Mouse (Mus musculus) stomach, embryonic 14.5 days (tissue): ENCODE data around the gene Kmt2a. TPM values are rescaled to one million over a fixed set of nuclear protein-coding genes. Genes with fewer than 3 reads are reported as not detected.

Experiments
- ATAC-seq: fragments of 200-750 bp; cut with Nextera tagmentation; 2 replicates; pipeline ENCODE4 v1.8.0; 2017; ENCODE audit warnings: low read depth, moderate TSS enrichment; ENCODE audit not compliant: insufficient number of reproducible peaks, insufficient read depth, low FRiP score
- H3K27ac ChIP-seq: fragments of 300-500 bp; sonication (generic); 2 replicates; pipeline ENCODE4 v1.5.1; 2014; ENCODE audit warnings: mild to moderate bottlenecking, low read length, moderate library complexity, mixed read lengths
- H3K27me3 ChIP-seq: fragments of 300-500 bp; sonication (generic); 2 replicates; pipeline ENCODE4 v1.6.1; 2014; ENCODE audit warnings: low read length, control low read depth, mixed read lengths; ENCODE audit not compliant: control insufficient read depth, insufficient read depth
- H3K36me3 ChIP-seq: fragments of 300-500 bp; sonication (generic); 2 replicates; pipeline ENCODE4 v1.6.1; 2014; ENCODE audit warnings: mild to moderate bottlenecking, control low read depth, low read length, moderate library complexity, mixed read lengths; ENCODE audit not compliant: control insufficient read depth, insufficient read depth
- H3K4me1 ChIP-seq: fragments of 300-500 bp; sonication (generic); 2 replicates; pipeline ENCODE4 v1.6.1; 2014; ENCODE audit warnings: low read length, control low read depth, mixed read lengths; ENCODE audit not compliant: control insufficient read depth, insufficient read depth
- H3K4me2 ChIP-seq: fragments of 300-500 bp; sonication (generic); replicated peaks from 2 replicates; pipeline ENCODE4 v1.6.1; 2014; ENCODE audit warnings: low read depth, low read length, control low read depth
- H3K4me3 ChIP-seq: fragments of 300-500 bp; sonication (generic); 2 replicates; pipeline ENCODE4 v1.5.1; 2014; ENCODE audit warnings: low read depth, low read length, control low read depth
- H3K9ac ChIP-seq: fragments of 300-500 bp; sonication (generic); replicated peaks from 2 replicates; pipeline ENCODE4 v1.6.1; 2014; ENCODE audit warnings: low read depth, mild to moderate bottlenecking, control low read depth, low read length, moderate library complexity, mixed read lengths
- H3K9me3 ChIP-seq: fragments of 300-500 bp; sonication (generic); 2 replicates; pipeline ENCODE4 v1.6.1; 2016; ENCODE audit warnings: low read depth, low read length, control low read depth; ENCODE audit not compliant: control insufficient read depth
- WGBS: fragments of 180-500 bp; shearing (Covaris S2); extraction: QIAGEN DNeasy Blood & Tissue Kit; methylation state at CpG from one replicate; pipeline ENCODE4 v1.1.7; 2014; 5-methylcytosine and 5-hydroxymethylcytosine counted together
- polyA plus RNA-seq: library from polyadenylated mRNA; unstranded; fragments of >200 nt; fragmentation: Nextera tagmentation; extraction: Ambion mirVana; gene quantifications from 2 replicates; pipeline ENCODE4 v1.2.1, GENCODE M21; 2014

Gene Kmt2a
- polyA plus RNA-seq, 1 experiment from 2014 or later, result 15.9 TPM

GRCm38 (mm10) chr9:44858657-44859056 lies 22.4 kb downstream of the Kmt2a start:
- ATAC-seq, result no peak
- H3K4me2 ChIP-seq, result no peak overlapping the region
- no peak overlapping the region for H3K27ac ChIP-seq
- no peak overlapping the region for H3K9ac ChIP-seq
- peaks cover 14% of the 10 kb centered on the region for H3K36me3 ChIP-seq
- no peak overlapping the region for H3K4me3 ChIP-seq
- H3K27me3 ChIP-seq, result no peaks in the 10 kb centered on the region
- H3K4me1 ChIP-seq, result no peaks in the 10 kb centered on the region
- 92% methylated on average over 3 of the region's 3 CpGs for WGBS
- H3K9me3 ChIP-seq, result no peaks in the 10 kb centered on the region

DNA sequence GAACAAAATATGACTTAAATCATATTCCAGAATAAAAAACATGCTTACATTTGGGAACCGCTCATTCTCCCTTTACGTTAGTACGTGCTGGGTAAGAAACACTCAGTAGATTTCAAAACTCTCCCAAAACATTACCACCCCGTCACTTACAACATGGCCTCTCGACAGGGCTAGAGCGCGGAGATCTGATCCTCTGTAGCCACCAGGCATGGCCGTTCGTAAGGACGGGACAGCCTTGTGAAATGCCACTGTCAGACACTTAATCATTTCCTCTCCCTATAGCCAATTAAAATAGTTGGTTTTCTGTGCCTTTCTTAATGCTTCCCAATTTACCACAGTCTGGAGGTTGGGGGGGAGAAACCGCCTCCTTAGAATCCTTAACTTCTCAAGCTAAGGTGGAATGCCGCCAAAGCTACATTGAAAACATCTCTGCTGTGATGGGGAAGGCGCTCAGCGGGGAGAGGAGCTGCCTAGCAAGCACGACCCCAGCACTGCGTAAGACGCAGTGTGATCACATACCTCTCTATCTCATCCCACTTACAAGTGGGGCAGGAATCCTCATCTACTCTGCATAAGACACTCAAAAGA lies 23.6 kb downstream of the Kmt2a start:
- Histone ChIP-seq H3K9ac (no peak overlapping the region), H3K27me3 (no peaks in the 10 kb centered on the region), H3K4me1 (no peaks in the 10 kb centered on the region), H3K9me3 (no peaks in the 10 kb centered on the region), H3K27ac (no peak overlapping the region), H3K36me3 (peaks cover 17% of the 10 kb centered on the region), H3K4me2 (no peak overlapping the region), H3K4me3 (no peak overlapping the region)
- 89% methylated on average over 17 of the region's 17 CpGs for WGBS
- ATAC-seq, result no peak

- H3K4me2 ChIP-seq, result no peak overlapping the region
- H3K27me3 ChIP-seq, result no peaks in the 10 kb centered on the region
- H3K9ac ChIP-seq, result no peak overlapping the region
- H3K4me1 ChIP-seq, result no peaks in the 10 kb centered on the region
- no peak overlapping the region for H3K4me3 ChIP-seq
- no peak for ATAC-seq
- no peaks in the 10 kb centered on the region for H3K9me3 ChIP-seq
- H3K27ac ChIP-seq, result no peak overlapping the region
- peaks cover 14% of the 10 kb centered on the region for H3K36me3 ChIP-seq
- WGBS, result 85% methylated on average over 6 of the region's 6 CpGs
Measured at GRCm38 (mm10) chr9:44855153-44855552, 25.9 kb downstream of the Kmt2a start.

DNA sequence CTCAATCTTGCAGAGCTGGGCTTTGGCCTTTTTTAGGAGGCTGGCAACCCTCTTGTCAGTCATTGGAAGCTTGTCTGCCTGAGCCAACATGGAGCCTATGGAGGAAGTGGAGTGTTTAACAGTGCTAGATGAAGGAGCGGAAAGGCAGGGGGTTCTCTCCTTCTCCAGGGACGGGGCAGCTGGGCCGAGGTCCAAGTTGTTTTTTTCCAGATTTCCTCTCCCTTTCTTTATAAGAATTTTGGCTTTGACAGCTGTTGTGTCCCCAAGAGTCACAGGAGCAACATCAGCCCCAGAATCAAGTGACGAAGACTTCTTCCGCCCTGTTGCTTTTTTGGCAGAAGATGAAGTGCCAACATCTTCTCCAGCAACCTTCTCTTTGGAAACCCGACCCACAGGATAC lies 33.6 kb downstream of the Kmt2a start:
- WGBS, result 94% methylated on average over 6 of the region's 6 CpGs
- no peak for ATAC-seq

GRCm38 (mm10) chr9:44841241-44841640 lies 39.9 kb downstream of the Kmt2a start:
- Histone ChIP-seq H3K9ac (no peak overlapping the region), H3K27me3 (no peaks in the 10 kb centered on the region), H3K4me1 (no peaks in the 10 kb centered on the region), H3K9me3 (no peaks in the 10 kb centered on the region), H3K4me2 (no peak overlapping the region), H3K36me3 (peaks cover 70% of the 10 kb centered on the region), H3K4me3 (no peak overlapping the region), H3K27ac (no peak overlapping the region)
- 88% methylated on average over 10 of the region's 10 CpGs for WGBS
- no peak for ATAC-seq

More for the DNA sequence above, 33.6 kb downstream of the Kmt2a start:
- no peak overlapping the region for H3K9ac ChIP-seq
- H3K4me3 ChIP-seq, result no peak overlapping the region
- H3K4me2 ChIP-seq, result no peak overlapping the region
- no peaks in the 10 kb centered on the region for H3K4me1 ChIP-seq
- no peak overlapping the region for H3K27ac ChIP-seq
- peaks cover 74% of the 10 kb centered on the region for H3K36me3 ChIP-seq
- H3K9me3 ChIP-seq, result no peaks in the 10 kb centered on the region
- no peaks in the 10 kb centered on the region for H3K27me3 ChIP-seq

DNA sequence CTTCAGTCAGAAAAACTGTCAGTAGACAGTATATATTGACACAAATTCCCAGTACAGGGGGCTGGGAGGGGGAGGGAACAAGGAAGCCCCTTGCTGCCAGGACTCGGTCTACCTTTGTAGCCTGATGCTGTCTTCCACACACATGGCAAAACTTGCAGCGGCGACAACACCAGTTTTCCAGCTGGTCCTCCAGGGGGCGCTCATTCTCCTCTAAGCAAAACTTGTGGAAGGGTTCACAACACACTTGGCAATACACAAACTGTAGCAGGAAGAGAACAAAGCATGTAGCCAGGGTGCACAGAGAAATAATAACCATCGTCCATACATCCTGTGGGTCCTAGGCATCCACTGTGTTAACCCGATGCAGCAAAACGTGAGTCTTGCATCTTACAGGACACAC lies 44.7 kb downstream of the Kmt2a start:
- 55% methylated on average over 7 of the region's 7 CpGs for WGBS
- peaks cover 64% of the 10 kb centered on the region for H3K36me3 ChIP-seq
- ATAC-seq, result no peak
- H3K4me2 ChIP-seq, result no peak overlapping the region
- H3K4me1 ChIP-seq, result no peaks in the 10 kb centered on the region
- H3K9ac ChIP-seq, result no peak overlapping the region
- H3K27me3 ChIP-seq, result no peaks in the 10 kb centered on the region
- no peak overlapping the region for H3K27ac ChIP-seq
- H3K4me3 ChIP-seq, result no peak overlapping the region
- H3K9me3 ChIP-seq, result no peaks in the 10 kb centered on the region

DNA sequence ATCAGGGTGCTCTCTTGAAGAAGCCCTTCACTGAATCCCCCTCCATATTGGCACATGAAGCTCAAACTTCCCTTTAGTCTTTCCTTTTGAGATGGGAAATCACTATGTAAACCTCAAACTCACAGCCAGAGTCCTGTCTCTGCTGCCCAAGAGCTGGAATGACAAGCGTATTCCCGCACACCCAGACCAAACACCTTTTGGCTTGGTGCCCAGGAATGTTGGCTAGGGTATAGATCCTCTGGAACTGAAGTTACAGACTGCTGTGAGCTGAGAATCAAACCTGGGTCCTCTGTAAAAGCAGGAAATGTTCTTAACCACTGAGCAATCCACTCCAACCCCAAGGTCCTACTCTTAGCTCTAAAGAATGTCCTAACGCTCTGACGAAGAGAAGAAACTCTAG lies 48.7 kb downstream of the Kmt2a start:
- no peak overlapping the region for H3K4me3 ChIP-seq
- H3K9ac ChIP-seq, result no peak overlapping the region
- H3K4me2 ChIP-seq, result no peak overlapping the region
- H3K27me3 ChIP-seq, result no peaks in the 10 kb centered on the region
- ATAC-seq, result no peak
- 71% methylated on average over 4 of the region's 4 CpGs for WGBS
- H3K4me1 ChIP-seq, result no peaks in the 10 kb centered on the region
- no peak overlapping the region for H3K27ac ChIP-seq
- peaks cover 77% of the 10 kb centered on the region for H3K36me3 ChIP-seq
- H3K9me3 ChIP-seq, result no peaks in the 10 kb centered on the region

DNA sequence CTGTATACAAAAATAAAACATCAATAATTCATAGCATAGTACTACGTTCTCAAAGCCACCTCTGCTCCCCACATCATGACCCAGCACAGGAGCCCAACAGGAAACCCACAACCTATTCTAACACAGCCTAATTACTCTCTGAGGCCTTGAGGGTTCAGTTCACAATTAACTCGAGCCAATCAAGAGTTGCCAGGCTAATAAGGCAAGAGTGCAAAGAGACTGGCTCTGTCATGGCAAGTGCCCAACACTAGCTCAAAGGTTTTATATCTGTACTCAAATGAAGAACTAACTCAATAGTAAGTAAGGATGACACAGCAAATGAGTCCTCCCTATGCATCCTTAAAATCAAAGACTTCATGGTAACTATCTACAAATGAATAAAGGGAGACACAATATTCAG lies 50.6 kb downstream of the Kmt2a start:
- Histone ChIP-seq H3K4me3 (no peak overlapping the region), H3K9me3 (no peaks in the 10 kb centered on the region), H3K36me3 (peaks cover 85% of the 10 kb centered on the region), H3K4me2 (no peak overlapping the region), H3K4me1 (no peaks in the 10 kb centered on the region), H3K9ac (no peak overlapping the region), H3K27me3 (no peaks in the 10 kb centered on the region), H3K27ac (no peak overlapping the region)
- 83% methylated on average over 2 of the region's 2 CpGs for WGBS
- ATAC-seq, result no peak

- no peak for ATAC-seq
- Histone ChIP-seq H3K27ac (no peak overlapping the region), H3K4me2 (no peak overlapping the region), H3K9ac (no peak overlapping the region), H3K27me3 (no peaks in the 10 kb centered on the region), H3K4me1 (no peaks in the 10 kb centered on the region), H3K36me3 (peaks cover 85% of the 10 kb centered on the region), H3K9me3 (no peaks in the 10 kb centered on the region), H3K4me3 (no peak overlapping the region)
- whole genome bisulfite sequencing, result 96% methylated on average over 11 of the region's 11 CpGs
Measured at GRCm38 (mm10) chr9:44828944-44829343, 52.2 kb downstream of the Kmt2a start.
